Mouse (Mus musculus) heart, adult 2 months (tissue): ENCODE data around the gene Zbtb8os.

Source experiments
- CTCF ChIP-seq: fragments of 200-600 bp; IDR thresholded peaks from 2 replicates; pipeline ENCODE4 v1.8.1; 2022; ENCODE audit warnings: antibody characterized with exemption, mild to moderate bottlenecking, moderate library complexity
- EP300 ChIP-seq: fragments of 200-500 bp; IDR thresholded peaks from 2 replicates; pipeline ENCODE4 v1.6.1; 2011; ENCODE audit warnings: low read depth, low read length, control low read depth; ENCODE audit not compliant: insufficient read depth

GRCm38 (mm10) chr4:129339743-129340142 lies 4.2 kb downstream of the Zbtb8os start:
- no peak for TF ChIP-seq CTCF
- no peak for TF ChIP-seq EP300
